Mouse (Mus musculus) lung, postnatal 14 days (tissue): ENCODE measurements around the gene B4galnt3.

Experiments used
- DNase-seq: peaks from one replicate; pipeline ENCODE4 v3.0.0; 2021

Gene B4galnt3

GRCm38 (mm10) chr6:120274181-120274580, 20.2 kb downstream of the B4galnt3 start:
- DNase-seq = no peak

- DNase-seq = no peak
Measured at GRCm38 (mm10) chr6:120264151-120264550, 30.2 kb downstream of the B4galnt3 start.

- DNase-seq = no peak
Measured at GRCm38 (mm10) chr6:120263608-120264007, 30.8 kb downstream of the B4galnt3 start.

- no peak for DNase-seq
Measured at GRCm38 (mm10) chr6:120262886-120263531, 31.4 kb downstream of the B4galnt3 start.

GRCm38 (mm10) chr6:120259481-120259880, 34.9 kb downstream of the B4galnt3 start:
- no peak for DNase-seq

GRCm38 (mm10) chr6:120256431-120256935, 37.9 kb downstream of the B4galnt3 start:
- no peak for DNase-seq

GRCm38 (mm10) chr6:120255701-120256100, 38.7 kb downstream of the B4galnt3 start:
- no peak for DNase-seq

- DNase-seq = no peak
Measured at GRCm38 (mm10) chr6:120255144-120255543, 39.2 kb downstream of the B4galnt3 start.

- no peak for DNase-seq
Measured at GRCm38 (mm10) chr6:120254640-120255039, 39.7 kb downstream of the B4galnt3 start.

- no peak for DNase-seq
Measured at GRCm38 (mm10) chr6:120252741-120253140, 41.6 kb downstream of the B4galnt3 start.

GRCm38 (mm10) chr6:120251010-120251409, 43.3 kb downstream of the B4galnt3 start:
- DNase-seq = no peak

GRCm38 (mm10) chr6:120249831-120250230, 44.5 kb downstream of the B4galnt3 start:
- no peak for DNase-seq

- DNase-seq = no peak
Measured at GRCm38 (mm10) chr6:120246676-120247075, 47.7 kb downstream of the B4galnt3 start.

- no peak for DNase-seq
Measured at GRCm38 (mm10) chr6:120243250-120243649, 51.1 kb downstream of the B4galnt3 start.

- DNase-seq = no peak
Measured at GRCm38 (mm10) chr6:120242530-120242929, 51.8 kb downstream of the B4galnt3 start.

- no peak for DNase-seq
Measured at GRCm38 (mm10) chr6:120241453-120241852, 52.9 kb downstream of the B4galnt3 start.

GRCm38 (mm10) chr6:120240461-120240860, 53.9 kb downstream of the B4galnt3 start:
- no peak for DNase-seq

- no peak for DNase-seq
Measured at GRCm38 (mm10) chr6:120235874-120236273, 58.5 kb downstream of the B4galnt3 start.

GRCm38 (mm10) chr6:120232885-120233284, 61.5 kb downstream of the B4galnt3 start:
- DNase-seq = no peak

GRCm38 (mm10) chr6:120230441-120230840, 63.9 kb downstream of the B4galnt3 start:
- no peak for DNase-seq

- no peak for DNase-seq
Measured at GRCm38 (mm10) chr6:120229806-120230205, 64.6 kb downstream of the B4galnt3 start.

GRCm38 (mm10) chr6:120227068-120227467, 67.3 kb downstream of the B4galnt3 start:
- no peak for DNase-seq

- no peak for DNase-seq
Measured at GRCm38 (mm10) chr6:120225355-120225754, 69.0 kb downstream of the B4galnt3 start.

GRCm38 (mm10) chr6:120222669-120223068, 71.7 kb downstream of the B4galnt3 start:
- DNase-seq = peak; percentile 74

GRCm38 (mm10) chr6:120219281-120219680, 75.1 kb downstream of the B4galnt3 start:
- DNase-seq = no peak
